Mouse (Mus musculus) T-helper 1 cell (primary cell): ENCODE results near the gene E130308A19Rik.

Experiments
- in situ Hi-C: fragments of 300-600 bp; cut with MboI, MseI; formaldehyde crosslinking; loops from one replicate; pipeline ENCODE4 v1.15.1; 2025; ENCODE audit warnings: high pct_unique_total_duplicates

The E130308A19Rik gene

GRCm38 (mm10) chr4:59625998-59626910 is at the start of gene E130308A19Rik:
E130308A19Rik (plus strand) TSS chr4:59626211.
- in situ Hi-C loops: no loop called here

GRCm38 (mm10) chr4:59580495-59581281 is 45.3 kb upstream of the E130308A19Rik start:
- in situ Hi-C loops: no loop called here

DNA sequence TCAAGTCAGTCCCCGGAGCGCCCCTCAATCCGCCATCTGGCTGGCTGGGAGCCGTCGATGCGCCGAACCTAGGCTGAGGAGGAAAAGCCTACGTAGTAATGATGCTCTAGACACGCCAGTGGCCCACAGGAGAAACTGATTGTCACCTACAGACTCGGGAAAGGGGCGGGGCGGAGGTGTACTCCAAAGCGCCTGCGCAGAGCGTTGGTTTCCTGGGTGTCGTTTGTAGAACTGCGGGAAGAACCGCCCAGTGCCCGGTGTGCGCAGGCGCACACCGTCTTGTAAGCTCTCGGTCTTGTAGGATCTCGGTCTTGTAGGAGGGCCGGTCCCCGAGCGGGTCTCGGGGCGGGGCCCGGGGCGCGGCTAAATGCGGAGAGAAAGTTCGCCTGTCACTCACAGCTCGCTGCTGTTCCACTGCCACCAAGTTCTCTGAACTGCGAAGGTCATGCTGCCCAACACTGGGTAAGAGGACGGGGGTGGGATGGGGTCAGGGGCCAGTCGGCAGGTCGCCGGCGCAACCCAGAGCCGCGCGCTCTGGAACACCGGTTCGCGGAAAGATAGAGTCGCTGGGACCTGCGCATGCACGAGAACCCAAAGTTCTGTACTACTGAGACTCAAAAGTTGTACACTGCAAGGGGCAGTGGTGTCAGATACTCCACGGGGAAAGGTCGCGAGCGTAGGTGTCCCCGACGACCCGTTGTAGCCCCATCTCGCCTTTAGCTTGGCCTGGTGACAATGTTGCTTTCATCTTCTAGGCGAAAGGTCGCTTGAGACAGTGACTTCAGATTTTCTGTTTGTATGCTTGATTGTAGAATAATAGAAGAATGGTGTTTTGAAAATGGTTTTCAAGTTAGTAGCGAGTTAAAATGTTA is 44.5 kb upstream of the E130308A19Rik start, which contains the start of gene Hsdl2:
Gene Hsdl2 (plus strand): TSS at position 250 of the 872 bp plus-strand sequence.
- in situ Hi-C loops: no loop called here

DNA sequence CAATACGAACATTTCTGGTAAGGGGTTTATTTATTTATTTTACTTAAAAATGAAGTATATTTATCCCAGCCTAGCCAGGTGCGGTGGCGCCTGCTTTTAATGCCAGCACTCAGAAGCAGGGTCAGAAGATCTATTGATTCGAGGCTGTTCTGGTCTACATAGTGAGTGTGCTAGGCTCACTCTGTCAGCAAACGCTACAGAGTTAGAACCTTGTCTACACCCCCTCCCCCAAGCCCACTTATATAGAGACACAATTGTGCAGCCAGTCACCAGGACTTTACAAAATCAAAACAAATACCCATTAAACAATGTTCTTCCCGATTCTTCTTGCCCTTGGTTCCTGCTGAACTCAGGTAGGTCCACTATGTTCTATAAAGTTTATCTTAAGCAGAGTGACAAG is 43.8 kb upstream of the E130308A19Rik start:
- in situ Hi-C loops: no loop called here

- in situ Hi-C loops: no loop called here
Observed at GRCm38 (mm10) chr4:59585097-59585496, 40.9 kb upstream of the E130308A19Rik start.

DNA sequence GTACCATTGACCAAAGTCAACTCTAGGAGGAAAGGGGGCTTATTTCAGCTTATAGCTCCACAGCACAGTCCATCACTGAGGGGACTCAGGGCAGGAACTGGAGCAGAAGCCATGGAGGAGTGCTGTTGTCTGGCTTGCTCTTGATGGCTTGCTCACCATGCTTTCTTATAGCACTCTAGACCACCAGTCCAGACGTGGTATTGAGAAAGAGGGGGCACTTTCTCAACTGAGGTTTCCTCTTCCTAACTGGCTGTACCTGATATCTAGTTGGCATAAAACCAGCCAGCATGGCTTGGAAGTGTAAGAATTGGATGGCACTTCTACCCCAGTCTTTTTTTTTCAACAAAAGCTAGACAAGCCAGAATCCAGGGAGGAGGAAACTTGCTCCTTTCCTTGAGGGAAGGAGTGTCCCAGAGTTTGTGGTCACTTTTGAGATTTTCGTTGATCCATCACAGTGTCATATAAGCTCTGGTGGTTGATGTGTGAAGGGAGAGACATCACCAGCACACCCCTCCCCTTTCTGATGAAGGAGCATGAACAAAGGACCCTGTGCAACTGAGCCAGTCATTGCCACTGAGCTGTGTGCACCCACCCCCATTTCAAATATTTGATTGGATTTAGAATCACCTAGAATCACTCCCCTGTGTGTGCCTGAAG is 38.7 kb upstream of the E130308A19Rik start:
- in situ Hi-C loops: no loop called here

DNA sequence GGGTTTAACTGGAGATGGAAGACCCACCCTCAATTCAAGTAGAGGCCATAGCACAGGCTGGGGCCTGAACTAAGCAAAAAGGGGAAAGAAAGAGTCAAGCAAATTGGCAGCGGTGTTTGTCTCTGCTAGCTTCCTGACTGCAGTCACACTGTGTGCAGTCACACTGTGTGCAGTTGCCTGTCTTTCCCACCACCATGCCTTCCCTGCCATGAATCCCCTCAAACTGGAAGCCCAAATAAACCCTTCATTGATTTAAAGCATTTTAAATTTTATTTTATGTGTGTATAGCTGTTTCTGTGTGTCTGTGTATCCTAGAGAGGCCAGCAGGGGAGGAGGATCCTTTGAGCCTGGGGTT is 38.2 kb upstream of the E130308A19Rik start:
- in situ Hi-C loops: no loop called here

DNA sequence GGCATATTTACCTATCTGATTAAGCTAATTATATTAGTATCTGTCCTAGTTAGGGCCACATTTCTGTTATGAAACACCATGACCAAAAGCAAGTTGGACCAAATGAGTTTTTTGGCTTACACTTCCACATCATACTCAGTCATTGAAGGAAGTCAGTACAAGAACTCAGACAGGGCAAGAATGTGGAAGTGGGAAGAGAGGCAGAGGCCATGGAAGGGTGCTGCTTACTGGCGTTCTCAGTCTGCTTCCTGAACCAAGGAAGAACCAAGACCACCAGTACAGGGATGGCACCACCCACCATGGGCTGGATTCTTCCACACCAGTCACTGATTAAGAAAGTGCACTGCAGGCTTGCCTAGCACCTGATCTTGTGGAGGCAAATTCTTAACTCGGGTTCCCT is 31.4 kb upstream of the E130308A19Rik start:
- in situ Hi-C loops: no loop called here

DNA sequence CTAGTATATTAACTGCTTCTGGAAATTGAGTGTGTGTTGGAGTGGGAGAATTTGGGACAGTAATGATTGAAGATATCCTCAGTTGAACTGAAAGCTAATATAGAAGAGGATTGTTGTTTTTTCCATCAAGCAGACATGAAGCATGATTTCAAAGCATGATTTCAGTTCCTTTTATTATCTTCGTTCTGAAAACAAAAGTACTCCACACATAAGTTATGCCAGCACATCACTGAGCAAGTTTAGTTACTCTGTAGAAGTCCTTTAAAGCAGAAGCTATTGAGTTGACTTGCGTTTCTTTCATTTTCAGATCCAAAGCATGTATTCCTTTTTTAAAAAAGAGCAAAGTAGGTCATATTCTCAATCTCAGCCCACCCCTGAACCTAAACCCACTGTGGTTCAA is 29.5 kb upstream of the E130308A19Rik start:
- in situ Hi-C loops: no loop called here

DNA sequence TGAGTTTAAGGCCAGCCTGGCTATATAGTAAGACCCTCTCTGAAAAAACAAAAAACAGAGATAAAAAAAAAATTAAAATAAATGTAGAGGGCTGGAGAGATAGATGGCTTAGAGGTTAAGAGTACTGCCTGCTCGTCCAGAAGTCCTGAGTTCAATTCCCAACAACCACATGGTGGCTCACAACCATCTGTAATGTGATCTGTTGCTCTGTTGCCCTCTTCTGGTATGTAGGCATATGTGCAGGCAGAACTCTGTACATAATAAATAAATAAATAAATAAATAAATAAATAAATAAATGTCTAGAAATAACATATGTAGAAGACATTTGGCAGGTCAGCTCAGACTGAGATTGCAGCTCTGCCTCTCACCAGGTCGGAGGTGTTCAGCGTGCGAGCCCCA is 23.3 kb upstream of the E130308A19Rik start:
- in situ Hi-C loops: no loop called here

- in situ Hi-C loops: loop anchor here (5.0 kb wide), 1 partner anchor 252 kb away; no protein-coding TSS in a partner anchor
Observed at GRCm38 (mm10) chr4:59604892-59605291, 21.1 kb upstream of the E130308A19Rik start.

DNA sequence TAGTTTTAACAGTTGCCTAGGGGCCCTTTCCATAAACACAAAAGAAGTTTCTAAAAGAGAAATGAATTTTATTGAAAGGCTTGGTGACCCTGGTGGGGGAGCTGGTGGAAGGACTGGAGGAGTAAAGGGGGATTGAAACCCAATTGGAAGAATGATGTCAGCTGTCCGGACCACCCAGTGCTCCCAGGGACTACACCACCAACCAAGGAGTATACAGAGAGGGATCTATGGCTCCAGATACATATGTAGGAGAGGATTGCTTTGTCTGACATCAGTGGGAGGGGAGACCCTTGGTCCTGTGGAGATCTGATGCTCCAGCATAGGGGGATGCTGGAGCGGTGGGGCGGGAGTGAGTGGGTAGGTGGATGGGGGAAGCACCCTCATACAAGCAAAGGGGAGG is 20.5 kb upstream of the E130308A19Rik start:
- in situ Hi-C loops: loop anchor here (5.0 kb wide), 1 partner anchor 252 kb away; no protein-coding TSS in a partner anchor

DNA sequence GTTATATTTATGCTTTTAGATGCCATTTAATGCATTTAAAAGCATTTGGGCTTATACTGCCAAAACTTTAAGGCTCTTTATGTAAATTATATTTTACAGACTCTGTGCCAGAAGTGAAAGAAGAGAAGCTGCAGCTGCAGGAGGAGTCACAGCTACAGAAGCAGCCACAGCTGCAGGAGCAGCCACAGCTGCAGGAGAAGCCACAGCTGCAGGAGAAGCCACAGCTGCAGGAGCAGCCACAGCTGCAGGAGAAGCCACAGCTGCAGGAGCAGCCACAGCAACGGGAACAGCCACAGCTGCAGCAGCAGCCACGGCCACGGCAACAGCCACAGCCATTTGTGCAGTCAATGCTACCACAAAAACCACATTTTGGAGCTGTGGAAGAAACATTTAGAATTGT is 15.6 kb upstream of the E130308A19Rik start:
- in situ Hi-C loops: loop anchor here (10.0 kb wide), 1 partner anchor 124 kb away; no protein-coding TSS in a partner anchor

DNA sequence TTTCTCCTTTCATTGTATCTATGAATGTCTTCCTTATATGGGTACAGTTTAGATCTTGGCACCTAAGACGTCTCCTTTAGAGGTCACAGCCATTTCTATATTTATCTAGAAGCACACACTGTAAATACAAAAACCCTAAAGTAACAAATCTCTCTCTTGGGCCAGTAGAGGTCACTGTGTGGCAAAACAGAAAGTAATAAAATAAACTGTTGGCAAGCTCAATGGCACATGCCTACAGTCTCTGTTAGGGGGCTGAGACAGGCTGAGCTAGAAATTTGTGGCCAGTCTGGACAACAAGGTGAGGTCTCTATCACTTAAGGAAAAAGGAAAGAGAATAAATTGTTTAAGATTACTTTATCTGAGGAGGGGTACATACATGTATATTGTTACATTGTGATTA is 11.0 kb upstream of the E130308A19Rik start:
- in situ Hi-C loops: loop anchor here (10.0 kb wide), 1 partner anchor 120 kb away; no protein-coding TSS in a partner anchor

DNA sequence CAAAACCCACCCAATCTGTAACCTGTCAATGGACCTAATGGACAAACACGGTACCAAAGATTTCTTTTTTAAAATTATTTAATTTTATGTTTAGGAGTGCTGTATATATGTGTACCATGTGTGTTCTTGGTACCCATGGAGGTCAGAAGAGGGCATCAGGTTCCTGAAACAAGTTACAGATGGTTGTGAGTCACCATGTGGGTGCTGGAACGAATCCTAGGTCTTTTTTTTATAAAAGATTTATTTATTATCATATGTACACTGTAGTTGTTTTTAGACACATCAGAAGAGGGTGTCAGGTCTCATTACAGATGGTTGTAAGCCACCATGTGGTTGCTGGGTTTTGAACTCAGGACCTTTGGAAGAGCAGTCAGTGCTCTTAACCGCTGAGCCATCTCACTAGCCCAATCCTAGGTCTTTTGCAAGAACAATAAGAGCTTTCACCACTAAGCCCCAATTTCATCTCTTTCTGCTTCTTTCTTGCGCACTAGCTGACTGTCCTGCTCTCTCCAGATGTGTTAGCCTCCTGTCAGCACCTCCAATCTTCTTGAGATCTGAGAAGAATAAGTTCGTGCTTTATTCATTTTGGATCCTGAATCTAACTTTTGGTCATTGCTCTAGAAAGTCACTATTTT is 6.3 kb upstream of the E130308A19Rik start:
- in situ Hi-C loops: loop anchor here (10.0 kb wide), 1 partner anchor 115 kb away; no protein-coding TSS in a partner anchor

- in situ Hi-C loops: no loop called here
Observed at GRCm38 (mm10) chr4:59625676-59625997, 374 bp upstream of the E130308A19Rik start.

GRCm38 (mm10) chr4:59628255-59628654 is 2.2 kb downstream of the E130308A19Rik start:
- in situ Hi-C loops: no loop called here

- in situ Hi-C loops: no loop called here
Observed at GRCm38 (mm10) chr4:59629076-59629874, 3.3 kb downstream of the E130308A19Rik start.

- in situ Hi-C loops: no loop called here
Observed at GRCm38 (mm10) chr4:59630122-59630521, 4.1 kb downstream of the E130308A19Rik start.

GRCm38 (mm10) chr4:59634532-59634931 is 8.5 kb downstream of the E130308A19Rik start:
- in situ Hi-C loops: no loop called here
